Mouse (Mus musculus) hindbrain, embryonic 15.5 days (tissue): ENCODE measurements around the gene Ugt1a5. TPM values are rescaled to one million over a fixed set of nuclear protein-coding genes. Genes with fewer than 3 reads are reported as not detected.

Experiments
- ATAC-seq: fragments of 200-750 bp; cut with Nextera tagmentation; 2 replicates; pipeline ENCODE4 v1.8.0; 2017; ENCODE audit warnings: low read depth, moderate number of reproducible peaks, moderate TSS enrichment; ENCODE audit not compliant: low FRiP score
- H3K27ac ChIP-seq: fragments of 300-500 bp; sonication (generic); replicated peaks from 2 replicates; pipeline ENCODE4 v1.5.1; 2015; ENCODE audit warnings: mild to moderate bottlenecking, inconsistent platforms
- H3K27me3 ChIP-seq: fragments of 300-500 bp; sonication (generic); 2 replicates; pipeline ENCODE4 v1.6.1; 2015; ENCODE audit warnings: control low read depth, inconsistent platforms
- H3K36me3 ChIP-seq: fragments of 300-500 bp; sonication (generic); 2 replicates; pipeline ENCODE4 v1.6.1; 2015; ENCODE audit warnings: control low read depth, inconsistent platforms
- H3K4me1 ChIP-seq: fragments of 300-500 bp; sonication (generic); replicated peaks from 2 replicates; pipeline ENCODE4 v1.6.1; 2015; ENCODE audit warnings: control low read depth, inconsistent platforms
- H3K4me2 ChIP-seq: fragments of 300-500 bp; sonication (generic); 2 replicates; pipeline ENCODE4 v1.6.1; 2015; ENCODE audit warnings: moderate library complexity, mild to moderate bottlenecking, inconsistent platforms
- H3K4me3 ChIP-seq: fragments of 300-500 bp; sonication (generic); 2 replicates; pipeline ENCODE4 v1.5.1; 2015; ENCODE audit warnings: mild to moderate bottlenecking, inconsistent platforms
- H3K9ac ChIP-seq: fragments of 300-500 bp; sonication (generic); 2 replicates; pipeline ENCODE4 v1.6.1; 2015; ENCODE audit warnings: inconsistent platforms
- H3K9me3 ChIP-seq: fragments of 300-500 bp; sonication (generic); 2 replicates; pipeline ENCODE4 v1.6.1; 2016; ENCODE audit warnings: control low read depth, inconsistent platforms
- WGBS: fragments of 180-500 bp; shearing (Covaris S2); methylation state at CpG from one replicate; pipeline ENCODE4 v1.1.7; 2015; 5-methylcytosine and 5-hydroxymethylcytosine counted together
- polyA plus RNA-seq: library from polyadenylated mRNA; unstranded; fragments of >200 nt; fragmentation: Nextera tagmentation; extraction: Ambion mirVana; gene quantifications from 2 replicates; pipeline ENCODE4 v1.2.1, GENCODE M21; 2015

Ugt1a5 gene
- polyA plus RNA-seq, 1 experiment from 2014 or later = not detected

- Histone ChIP-seq H3K27ac (no peak overlapping the region), H3K9ac (no peak overlapping the region), H3K4me1 (no peaks in the 10 kb centered on the region), H3K4me3 (no peak overlapping the region), H3K27me3 (no peaks in the 10 kb centered on the region), H3K4me2 (no peak overlapping the region), H3K36me3 (peaks cover 53% of the 10 kb centered on the region), H3K9me3 (0 out of 2 replicates have a peak, but pooled peaks cover 4% of the 10 kb centered on the region)
- 89% methylated on average over 7 of the region's 7 CpGs for WGBS
- no peak for ATAC-seq
Observed at GRCm38 (mm10) chr1:88261706-88262105, 95.9 kb downstream of the Ugt1a5 start.

- Histone ChIP-seq H3K9me3 (no peaks in the 10 kb centered on the region), H3K36me3 (peaks cover 59% of the 10 kb centered on the region), H3K4me3 (no peak overlapping the region), H3K4me1 (no peaks in the 10 kb centered on the region), H3K4me2 (no peak overlapping the region), H3K27me3 (no peaks in the 10 kb centered on the region), H3K27ac (no peak overlapping the region), H3K9ac (no peak overlapping the region)
- ATAC-seq = no peak
- WGBS = 78% methylated on average over 4 of the region's 4 CpGs
Observed at GRCm38 (mm10) chr1:88262255-88262654, 96.4 kb downstream of the Ugt1a5 start.

- ATAC-seq = no peak
- H3K4me1 ChIP-seq = no peaks in the 10 kb centered on the region
Observed at GRCm38 (mm10) chr1:88262961-88263360, 97.1 kb downstream of the Ugt1a5 start.

GRCm38 (mm10) chr1:88263778-88264177 lies 98.0 kb downstream of the Ugt1a5 start:
- H3K36me3 ChIP-seq = peaks cover 74% of the 10 kb centered on the region
- no peak overlapping the region for H3K4me3 ChIP-seq
- H3K4me1 ChIP-seq = no peaks in the 10 kb centered on the region
- H3K9me3 ChIP-seq = no peaks in the 10 kb centered on the region
- no peaks in the 10 kb centered on the region for H3K27me3 ChIP-seq
- H3K27ac ChIP-seq = no peak overlapping the region
- no peak overlapping the region for H3K9ac ChIP-seq
- no peak overlapping the region for H3K4me2 ChIP-seq
- WGBS = 92% methylated on average over 5 of the region's 5 CpGs
- ATAC-seq = no peak

More at GRCm38 (mm10) chr1:88262961-88263360, 97.1 kb downstream of the Ugt1a5 start:
- Histone ChIP-seq H3K4me2 (no peak overlapping the region), H3K27ac (no peak overlapping the region), H3K27me3 (no peaks in the 10 kb centered on the region), H3K9ac (no peak overlapping the region), H3K4me3 (no peak overlapping the region), H3K9me3 (no peaks in the 10 kb centered on the region), H3K36me3 (peaks cover 66% of the 10 kb centered on the region)
- 75% methylated on average over 6 of the region's 6 CpGs for WGBS

GRCm38 (mm10) chr1:88264237-88264868 lies 98.5 kb downstream of the Ugt1a5 start:
- 91% methylated on average over 7 of the region's 7 CpGs for WGBS
- Histone ChIP-seq H3K4me2 (no peak overlapping the region), H3K27ac (no peak overlapping the region), H3K4me3 (no peak overlapping the region), H3K36me3 (peaks cover 80% of the 10 kb centered on the region), H3K9ac (no peak overlapping the region), H3K27me3 (no peaks in the 10 kb centered on the region), H3K9me3 (no peaks in the 10 kb centered on the region), H3K4me1 (no peaks in the 10 kb centered on the region)
- no peak for ATAC-seq

GRCm38 (mm10) chr1:88264869-88265240 lies 99.0 kb downstream of the Ugt1a5 start:
- ATAC-seq = no peak

GRCm38 (mm10) chr1:88266123-88266522 lies 100.3 kb downstream of the Ugt1a5 start:
- Histone ChIP-seq H3K27me3 (no peaks in the 10 kb centered on the region), H3K4me1 (no peaks in the 10 kb centered on the region), H3K36me3 (peaks cover 82% of the 10 kb centered on the region), H3K9me3 (no peaks in the 10 kb centered on the region), H3K4me3 (no peak overlapping the region), H3K9ac (no peak overlapping the region), H3K4me2 (no peak overlapping the region), H3K27ac (no peak overlapping the region)
- 88% methylated on average over 13 of the region's 13 CpGs for WGBS
- ATAC-seq = no peak

More at GRCm38 (mm10) chr1:88264869-88265240, 99.0 kb downstream of the Ugt1a5 start:
- H3K27ac ChIP-seq = no peak overlapping the region
- 76% methylated on average over 4 of the region's 4 CpGs for WGBS
- H3K4me2 ChIP-seq = no peak overlapping the region
- no peaks in the 10 kb centered on the region for H3K9me3 ChIP-seq
- no peak overlapping the region for H3K4me3 ChIP-seq
- peaks cover 85% of the 10 kb centered on the region for H3K36me3 ChIP-seq
- H3K9ac ChIP-seq = no peak overlapping the region
- H3K4me1 ChIP-seq = no peaks in the 10 kb centered on the region
- no peaks in the 10 kb centered on the region for H3K27me3 ChIP-seq

GRCm38 (mm10) chr1:88267489-88267888 lies 101.7 kb downstream of the Ugt1a5 start:
- 0 out of 2 replicates have a peak, but pooled peaks have one; percentile 1 for ATAC-seq
- no peaks in the 10 kb centered on the region for H3K27me3 ChIP-seq
- H3K4me3 ChIP-seq = no peak overlapping the region
- H3K9ac ChIP-seq = no peak overlapping the region
- H3K27ac ChIP-seq = no peak overlapping the region
- no peaks in the 10 kb centered on the region for H3K9me3 ChIP-seq
- peaks cover 76% of the 10 kb centered on the region for H3K36me3 ChIP-seq
- WGBS = 95% methylated on average over 6 of the region's 6 CpGs
- no peaks in the 10 kb centered on the region for H3K4me1 ChIP-seq
- no peak overlapping the region for H3K4me2 ChIP-seq

GRCm38 (mm10) chr1:88268070-88268469 lies 102.3 kb downstream of the Ugt1a5 start:
- 87% methylated on average over 6 of the region's 6 CpGs for WGBS

More at GRCm38 (mm10) chr1:88268070-88268469, 102.3 kb downstream of the Ugt1a5 start:
- Histone ChIP-seq H3K27me3 (no peaks in the 10 kb centered on the region), H3K4me1 (no peaks in the 10 kb centered on the region), H3K4me2 (no peak overlapping the region), H3K4me3 (no peak overlapping the region), H3K9me3 (no peaks in the 10 kb centered on the region), H3K36me3 (peaks cover 74% of the 10 kb centered on the region), H3K27ac (no peak overlapping the region), H3K9ac (no peak overlapping the region)
- ATAC-seq = no peak

Other genes starting within 250 kb of the Ugt1a5 start
- gene Usp40, start 157.5 kb upstream of the Ugt1a5 start, polyA plus RNA-seq = 21.1 and 21.9 TPM in 2 replicates
- gene Ugt1a10, start 110.6 kb upstream of the Ugt1a5 start, polyA plus RNA-seq = not detected in 2 replicates
- not detected in 2 replicates for gene Ugt1a9, start 95.2 kb upstream of the Ugt1a5 start, polyA plus RNA-seq
- not detected in 2 replicates for gene Ugt1a8, start 78.2 kb upstream of the Ugt1a5 start, polyA plus RNA-seq
- gene Ugt1a7c, start 71.0 kb upstream of the Ugt1a5 start, polyA plus RNA-seq = 1.2 and 1.5 TPM in 2 replicates
- gene Ugt1a6b, start 62.8 kb upstream of the Ugt1a5 start, polyA plus RNA-seq = 1.8 and 2.6 TPM in 2 replicates
- 3.7 and 3.8 TPM in 2 replicates for gene Ugt1a6a, start 31.2 kb upstream of the Ugt1a5 start, polyA plus RNA-seq
- gene Ugt1a2, start 34.6 kb downstream of the Ugt1a5 start, polyA plus RNA-seq = not detected in 2 replicates
- gene Dnajb3, start 39.8 kb downstream of the Ugt1a5 start, polyA plus RNA-seq = 13.2 and 13.5 TPM in 2 replicates
- gene Ugt1a1, start 45.9 kb downstream of the Ugt1a5 start, polyA plus RNA-seq = not detected in 2 replicates
- gene Mroh2a, start 61.0 kb downstream of the Ugt1a5 start, polyA plus RNA-seq = 0.57 and 0.76 TPM in 2 replicates
- gene Hjurp, start 111.6 kb downstream of the Ugt1a5 start, polyA plus RNA-seq = 77.9 and 81.6 TPM in 2 replicates
- gene Trpm8, start 111.6 kb downstream of the Ugt1a5 start, polyA plus RNA-seq = 0.06 and 0.08 TPM in 2 replicates
- gene Spp2, start 240.9 kb downstream of the Ugt1a5 start, polyA plus RNA-seq = 0.17 and 0.44 TPM in 2 replicates